Mouse (Mus musculus): ENCODE data around the gene Timm44. TPM values are rescaled to one million over a fixed set of nuclear protein-coding genes. Genes with fewer than 3 reads are reported as not detected.

The Timm44 gene
- total RNA-seq, 2 experiments from 2014 or later = 59.1 to 61.4 TPM

DNA sequence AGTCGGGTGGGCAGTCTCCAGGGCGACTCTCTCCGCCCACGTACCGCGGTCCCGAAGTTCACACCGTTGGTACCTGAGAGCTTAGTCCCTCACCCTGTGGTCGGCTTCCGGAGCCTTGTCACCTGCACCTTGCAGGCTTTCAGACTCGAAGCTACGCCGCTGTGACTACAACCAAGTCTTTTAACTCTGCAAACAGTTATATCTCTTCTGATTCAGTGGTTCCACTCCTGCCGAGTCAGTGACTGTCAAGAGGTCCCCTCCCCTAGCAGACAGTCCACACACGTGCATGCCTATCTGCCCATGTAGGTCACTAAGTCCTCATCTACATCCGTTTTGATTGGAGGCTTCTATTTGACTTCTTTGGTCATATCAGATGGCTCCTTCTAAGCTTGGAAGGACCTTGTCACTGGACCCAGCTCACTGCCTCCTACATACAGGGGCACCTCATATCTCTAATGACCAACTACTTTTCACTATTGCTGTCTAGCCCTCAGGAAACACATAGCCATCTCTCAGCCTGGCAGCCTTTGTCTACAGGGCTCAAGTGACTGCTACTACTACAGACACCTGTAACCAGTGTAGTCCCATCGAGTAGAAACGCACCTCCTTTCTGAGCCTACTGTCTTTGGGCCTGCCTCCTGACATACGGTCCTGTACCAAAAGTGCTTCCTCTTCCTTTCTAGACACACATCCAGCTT, 36.4 kb downstream of the Timm44 start:
- no peak for DNase-seq (ENCODE audit: low spot score in 2 of 2)

DNA sequence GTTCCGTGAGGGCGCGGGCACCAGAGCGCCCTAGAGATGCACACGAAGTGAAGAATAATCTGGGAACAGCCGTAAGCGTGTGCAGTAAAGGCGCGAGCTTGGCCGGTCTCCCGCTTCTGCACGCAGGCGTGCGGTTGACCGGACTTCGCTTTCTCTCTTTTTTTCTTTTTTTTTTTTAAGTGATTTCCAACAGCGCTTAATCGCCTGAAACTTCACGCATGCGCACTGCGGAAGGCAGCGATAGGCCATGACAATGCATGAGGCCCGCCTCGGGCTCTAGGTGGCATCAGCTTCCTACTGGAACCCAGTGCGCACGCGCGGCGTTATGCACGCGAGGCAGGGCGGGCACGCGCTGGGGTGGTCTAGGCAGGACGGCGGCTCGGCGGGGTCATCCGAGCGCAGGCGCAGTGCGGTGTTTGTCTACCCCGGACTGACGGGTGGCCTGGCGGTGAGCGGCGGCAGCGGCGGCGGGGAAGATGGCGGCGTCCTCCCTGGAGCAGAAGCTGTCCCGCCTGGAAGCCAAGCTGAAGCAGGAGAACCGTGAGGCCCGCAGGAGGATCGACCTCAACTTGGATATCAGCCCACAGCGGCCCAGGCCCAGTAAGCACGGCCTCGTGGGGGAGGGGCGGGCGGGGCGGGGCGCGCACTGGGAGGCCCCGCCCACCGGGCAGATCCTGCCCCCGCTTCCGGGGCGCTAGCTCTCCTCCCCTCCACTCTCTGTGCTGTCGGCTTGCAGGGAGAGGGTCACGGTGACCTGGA, 37.1 kb downstream of the Timm44 start, which contains the start of the genes Map2k7 and Gm49320:
TSS of gene Map2k7 (plus strand) at position 307 of the 759 bp plus-strand sequence.
TSS of gene Gm49320 (plus strand) at position 432 of the 759 bp plus-strand sequence.
- DNase-seq (ENCODE audit: low spot score in 2 of 2) = peak; percentile 100

DNA sequence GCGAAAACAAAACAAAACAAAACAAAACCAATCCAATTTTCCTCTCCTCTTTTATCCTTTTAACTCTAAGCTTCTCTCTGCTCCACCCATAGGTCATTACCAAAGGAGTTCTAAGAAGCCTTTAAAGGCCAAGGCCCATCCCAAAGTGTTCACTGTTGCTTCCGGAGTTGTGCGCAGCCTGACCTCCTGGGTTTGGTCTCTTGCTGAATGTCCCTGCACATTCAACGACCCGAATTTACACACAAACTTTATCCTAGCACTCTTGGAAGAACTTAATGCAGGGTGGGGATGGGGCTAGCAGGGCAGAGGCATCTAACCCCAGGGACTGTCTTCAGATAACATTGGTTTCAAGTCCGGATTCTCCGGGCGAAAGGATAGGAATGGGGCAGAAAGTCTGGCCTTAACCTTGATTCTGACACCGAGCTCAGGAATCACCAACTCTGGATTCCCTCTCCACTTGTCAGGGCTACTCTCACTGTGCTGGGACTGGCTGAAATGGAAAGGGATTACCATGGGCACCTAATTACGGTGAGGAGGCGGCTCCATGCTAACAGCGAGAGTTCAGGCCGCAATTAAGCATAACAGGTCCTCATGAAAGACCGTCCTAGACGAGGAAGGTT, 37.8 kb downstream of the Timm44 start:
- no peak for DNase-seq (ENCODE audit: low spot score in 2 of 2)

DNA sequence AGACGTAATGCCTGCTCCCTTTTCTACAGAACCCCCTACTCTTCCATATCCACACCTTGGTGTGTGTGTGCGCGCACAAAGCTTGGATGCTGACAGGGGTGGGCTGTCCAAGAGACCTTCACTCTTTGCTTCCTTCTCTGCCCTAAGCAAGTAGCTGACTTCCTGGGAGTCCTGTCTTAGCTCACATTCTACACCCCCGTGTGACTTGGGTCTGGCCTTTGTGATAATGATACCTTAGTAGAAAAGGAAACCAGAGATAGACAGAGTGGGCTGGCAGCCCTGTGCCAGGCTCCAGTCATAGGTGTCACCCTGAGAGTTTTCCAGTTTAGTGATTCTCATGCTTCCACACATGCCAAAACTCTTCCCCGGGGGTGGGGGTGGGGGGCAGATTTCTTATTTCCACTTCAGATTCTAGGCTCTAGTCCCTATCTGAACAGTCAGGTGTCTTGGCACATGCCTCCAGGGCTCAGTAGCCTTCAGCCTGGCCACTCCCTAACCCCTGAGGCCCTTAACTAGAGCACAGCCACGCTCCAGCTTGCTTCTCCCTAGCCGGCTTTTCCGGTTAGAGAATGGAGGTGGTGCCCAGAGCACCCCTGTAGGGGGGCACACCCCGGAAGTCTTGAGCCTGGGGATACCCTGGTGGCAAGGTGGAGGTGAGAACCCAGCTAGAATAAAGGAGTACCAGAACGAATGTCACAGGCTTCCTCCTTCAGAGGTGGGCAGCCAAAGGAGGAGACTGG, 44.9 kb downstream of the Timm44 start:
- no peak for DNase-seq (ENCODE audit: low spot score in 2 of 2)

DNA sequence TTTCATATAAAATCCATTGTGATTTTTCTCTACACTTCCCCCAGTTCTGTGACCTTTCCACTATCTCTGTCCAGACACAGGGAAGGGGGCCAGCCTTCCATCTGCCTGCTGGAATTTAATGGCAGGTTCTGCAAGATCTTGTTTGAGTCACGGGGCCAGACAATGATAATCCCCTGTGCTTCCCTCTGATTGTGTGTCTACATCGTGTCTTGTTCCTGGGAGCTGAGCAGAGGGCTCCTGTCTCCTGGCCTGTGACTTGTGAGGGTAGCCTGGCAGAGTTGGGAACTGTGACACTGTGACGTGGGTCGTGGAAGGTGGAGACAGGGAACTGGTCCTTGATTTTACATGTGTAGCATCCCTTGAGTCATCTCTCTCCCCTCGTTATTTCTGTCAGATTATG, 45.9 kb downstream of the Timm44 start:
- DNase-seq (ENCODE audit: low spot score in 2 of 2) = no peak

DNA sequence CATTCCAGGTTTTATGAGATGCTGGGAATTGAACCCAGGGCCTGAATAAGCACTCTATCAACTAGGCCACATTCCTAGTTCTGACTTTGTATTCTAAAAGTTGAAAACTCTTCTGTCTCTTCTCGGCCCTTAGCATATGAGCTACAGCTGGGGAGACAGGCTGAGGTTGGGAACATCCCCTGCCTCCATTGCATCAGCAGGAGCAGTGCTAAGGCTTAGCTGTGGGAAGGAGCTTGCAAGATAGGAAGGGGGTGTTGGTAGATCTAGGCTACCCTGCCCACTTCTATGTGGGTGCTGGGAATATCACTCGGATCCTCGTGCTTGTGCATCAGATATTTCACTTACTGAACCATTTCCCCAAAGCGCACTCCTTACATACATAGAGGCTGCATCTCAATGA, 47.8 kb downstream of the Timm44 start:
- no peak for DNase-seq (ENCODE audit: low spot score in 2 of 2)

DNA sequence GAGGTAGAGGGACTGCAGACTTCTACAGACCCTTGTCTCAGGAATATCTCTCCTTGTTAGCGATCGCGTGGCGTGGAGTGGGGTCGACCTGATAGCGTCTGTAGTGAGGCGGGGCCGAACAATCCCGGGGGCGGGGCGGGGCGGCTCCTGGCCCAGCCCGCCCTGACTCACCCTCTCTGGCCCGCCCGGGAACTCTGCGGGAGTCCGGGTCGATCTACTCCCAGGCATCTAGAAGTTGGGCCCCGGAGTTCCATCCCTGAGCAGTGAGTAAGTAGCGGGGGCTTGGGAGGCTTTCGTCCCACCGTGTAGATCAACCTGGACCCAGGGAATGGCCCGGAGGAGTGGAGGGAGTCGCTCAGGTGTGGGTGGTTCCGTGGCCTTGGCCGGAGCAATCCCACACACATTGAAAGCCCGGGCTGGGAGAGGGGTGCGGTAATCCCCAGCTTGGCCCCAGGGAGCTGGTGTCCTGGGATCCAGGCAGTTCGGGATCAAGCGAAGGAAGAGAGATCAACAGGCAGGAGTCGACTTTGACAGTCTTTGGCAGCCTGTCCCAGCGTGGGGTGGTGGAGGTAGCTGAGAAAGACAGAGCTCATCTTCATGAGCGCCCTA, 48.9 kb downstream of the Timm44 start, which contains the start of gene Lrrc8e:
TSS of gene Lrrc8e (plus strand) at position 89 of the 609 bp plus-strand sequence.
- DNase-seq (ENCODE audit: low spot score in 2 of 2) = no peak

DNA sequence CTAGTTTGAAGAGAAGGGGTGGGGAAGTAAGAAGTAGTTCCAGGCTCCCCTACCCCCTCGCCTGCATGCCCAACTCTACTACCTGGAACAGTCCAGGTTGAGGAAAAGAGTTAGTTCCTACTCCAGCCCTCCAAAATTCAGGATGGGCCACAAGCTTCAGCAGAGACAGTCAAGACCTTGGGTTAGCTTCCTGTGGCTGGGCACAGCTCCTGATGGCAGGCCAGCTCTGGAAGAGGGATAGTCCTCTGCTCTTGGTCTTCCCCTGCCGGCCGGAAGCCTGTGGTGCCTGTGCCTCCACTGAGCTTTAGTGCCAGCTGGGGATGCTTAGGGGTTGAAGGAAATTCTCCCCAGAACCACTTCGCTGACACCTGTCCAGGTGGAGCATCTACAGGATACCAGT, 49.4 kb downstream of the Timm44 start:
- DNase-seq (ENCODE audit: low spot score in 2 of 2) = no peak

DNA sequence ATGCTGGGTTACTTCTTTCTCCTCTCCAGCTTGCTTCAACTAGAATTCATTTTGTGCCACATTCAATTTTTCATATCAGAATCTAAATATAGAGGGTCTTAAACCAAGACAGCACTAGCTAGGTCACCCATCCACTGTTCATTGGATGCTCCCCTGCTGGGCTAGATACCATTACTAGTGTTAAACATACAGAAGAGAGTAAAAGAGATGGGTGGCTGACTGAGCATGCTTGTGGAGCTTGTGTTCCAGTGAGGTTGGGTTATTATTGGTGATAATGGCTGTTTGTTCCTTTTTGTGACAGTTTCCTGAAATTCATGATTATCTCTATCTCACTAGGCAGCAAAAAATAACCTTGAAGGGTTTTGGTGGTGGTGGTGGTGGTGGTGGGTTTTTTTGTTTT, 53.7 kb downstream of the Timm44 start:
- no peak for DNase-seq (ENCODE audit: low spot score in 2 of 2)

DNA sequence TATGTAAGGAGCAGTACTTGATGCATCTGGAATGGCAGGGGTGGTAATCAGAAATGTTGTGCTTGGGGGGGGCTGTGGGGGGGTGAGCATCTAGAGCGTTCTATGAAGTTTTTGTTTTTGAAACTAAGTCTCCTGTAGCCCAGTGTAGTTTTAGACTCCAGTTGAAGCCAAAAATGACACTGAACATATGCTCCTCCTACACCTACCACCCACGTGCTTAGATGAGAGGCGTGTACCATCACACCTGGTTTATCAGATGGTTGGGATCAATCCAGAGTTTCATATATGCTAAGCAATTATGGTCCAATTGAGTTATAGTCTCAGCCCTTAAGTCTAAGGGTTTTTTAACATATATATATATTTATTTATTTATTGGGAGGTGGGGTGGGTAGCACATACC, 56.1 kb downstream of the Timm44 start:
- no peak for DNase-seq (ENCODE audit: low spot score in 2 of 2)

DNA sequence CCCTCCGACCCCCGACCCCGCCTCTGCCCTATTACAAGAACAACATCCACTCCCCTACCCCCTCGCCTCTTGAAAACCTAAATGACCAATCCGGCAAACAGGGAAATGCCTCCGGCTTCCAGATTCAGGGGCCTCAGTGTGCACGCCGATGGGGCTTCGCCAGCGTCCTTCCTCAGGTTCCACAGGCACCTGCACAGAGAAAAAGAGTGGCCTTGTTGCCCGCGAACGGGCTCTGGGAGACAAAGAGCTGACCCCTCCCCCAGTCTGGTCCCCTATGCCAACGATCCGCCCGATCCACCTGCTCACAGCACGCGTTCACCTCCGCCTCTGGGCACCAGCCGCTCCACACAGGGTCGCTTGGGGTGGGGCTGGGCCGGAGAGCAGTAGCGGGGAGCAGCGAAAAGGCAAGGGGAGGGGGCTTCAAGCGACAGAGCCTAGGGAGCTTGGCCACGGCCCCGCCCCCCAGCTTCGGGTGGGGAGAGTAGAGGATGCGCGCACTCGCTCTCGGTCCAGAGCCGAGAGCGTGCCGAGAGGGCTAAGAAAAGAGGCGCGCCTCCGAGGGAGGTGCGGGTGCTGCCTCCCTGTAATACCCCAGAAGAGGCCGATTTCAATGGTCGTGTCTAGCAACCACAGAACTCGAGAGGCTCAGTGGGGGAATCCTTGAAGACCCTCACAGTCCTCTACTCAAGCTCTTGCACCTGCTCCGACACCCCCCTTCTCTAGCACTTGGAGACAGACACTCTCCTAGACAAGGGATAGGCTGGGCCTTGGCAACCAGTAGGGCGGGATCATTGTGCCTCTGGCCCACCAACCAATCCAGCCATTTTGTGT, 58.7 kb downstream of the Timm44 start, which contains the start of gene Prr36:
TSS of gene Prr36 (minus strand) at position 669 of the 831 bp plus-strand sequence.
- peak in 1 of 2 experiments; percentile 69 for DNase-seq (ENCODE audit: low spot score in 2 of 2)

DNA sequence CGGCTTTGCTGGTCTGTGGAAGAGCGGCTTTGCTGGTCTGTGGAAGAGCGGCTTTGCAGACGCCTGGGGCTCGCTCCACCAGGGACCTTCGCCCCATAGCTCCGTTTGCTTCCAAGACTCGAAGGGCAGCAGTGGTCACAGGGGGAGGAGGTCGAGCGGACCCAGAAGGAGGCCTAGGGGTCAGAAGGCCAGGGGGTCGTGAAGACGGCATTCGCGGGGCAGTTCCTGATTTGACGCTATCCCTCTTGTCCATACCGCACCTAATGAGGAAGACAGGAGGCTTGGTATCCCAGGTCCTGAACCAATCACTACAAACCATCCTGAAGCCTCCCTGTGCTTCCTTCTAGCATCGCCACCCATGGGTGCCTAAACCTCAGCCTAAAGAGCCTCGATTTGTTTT, 59.4 kb downstream of the Timm44 start:
- no peak for DNase-seq (ENCODE audit: low spot score in 2 of 2)

DNA sequence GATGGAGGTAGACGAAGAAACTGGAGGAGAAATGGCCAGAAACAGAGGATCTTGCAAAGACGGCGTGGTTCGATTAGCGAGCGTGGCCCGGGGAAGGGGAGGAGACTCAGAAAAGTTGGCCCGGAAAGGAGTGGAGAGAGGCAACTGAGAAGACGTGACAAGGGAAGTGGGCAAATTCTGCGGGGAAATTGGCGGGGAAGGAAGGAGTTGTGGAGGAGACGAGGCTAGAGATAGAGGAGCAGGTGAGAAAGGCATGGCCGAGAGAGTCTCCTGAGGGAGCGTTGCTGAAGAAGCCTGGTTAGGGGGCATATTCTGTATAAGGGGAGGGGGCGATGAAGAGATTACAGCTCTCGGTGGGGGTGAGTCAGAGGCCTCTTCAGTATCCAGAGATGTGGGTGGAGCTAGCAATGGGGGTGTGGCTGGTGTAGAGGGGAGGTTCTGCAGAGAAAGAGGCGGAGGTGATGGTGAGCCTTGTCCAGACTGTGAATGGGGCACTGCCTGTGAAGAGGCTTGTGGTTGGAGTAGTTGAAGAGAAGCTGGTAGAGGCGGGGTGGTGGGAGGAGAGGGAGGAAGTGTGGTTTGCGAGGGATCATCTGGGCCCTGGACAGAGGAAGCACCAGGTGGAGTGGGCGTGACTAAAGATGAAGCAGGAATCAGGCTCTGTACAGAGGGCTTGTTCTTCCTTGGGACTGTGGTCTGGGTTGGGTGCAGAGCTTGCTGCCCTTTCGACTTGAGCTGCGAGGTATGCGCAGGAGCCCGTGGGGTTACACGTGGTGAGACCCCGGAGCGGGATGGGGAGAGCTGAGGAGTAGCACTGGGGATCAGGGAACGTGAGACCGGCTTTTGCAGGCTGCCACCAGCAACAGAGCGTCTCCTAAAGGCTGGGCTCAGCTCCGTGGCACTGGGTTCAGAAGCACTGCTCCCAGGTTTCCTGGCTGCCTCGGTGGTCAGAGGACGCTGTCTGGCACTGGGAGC, 61.4 kb downstream of the Timm44 start:
- DNase-seq (ENCODE audit: low spot score in 2 of 2) = no peak

DNA sequence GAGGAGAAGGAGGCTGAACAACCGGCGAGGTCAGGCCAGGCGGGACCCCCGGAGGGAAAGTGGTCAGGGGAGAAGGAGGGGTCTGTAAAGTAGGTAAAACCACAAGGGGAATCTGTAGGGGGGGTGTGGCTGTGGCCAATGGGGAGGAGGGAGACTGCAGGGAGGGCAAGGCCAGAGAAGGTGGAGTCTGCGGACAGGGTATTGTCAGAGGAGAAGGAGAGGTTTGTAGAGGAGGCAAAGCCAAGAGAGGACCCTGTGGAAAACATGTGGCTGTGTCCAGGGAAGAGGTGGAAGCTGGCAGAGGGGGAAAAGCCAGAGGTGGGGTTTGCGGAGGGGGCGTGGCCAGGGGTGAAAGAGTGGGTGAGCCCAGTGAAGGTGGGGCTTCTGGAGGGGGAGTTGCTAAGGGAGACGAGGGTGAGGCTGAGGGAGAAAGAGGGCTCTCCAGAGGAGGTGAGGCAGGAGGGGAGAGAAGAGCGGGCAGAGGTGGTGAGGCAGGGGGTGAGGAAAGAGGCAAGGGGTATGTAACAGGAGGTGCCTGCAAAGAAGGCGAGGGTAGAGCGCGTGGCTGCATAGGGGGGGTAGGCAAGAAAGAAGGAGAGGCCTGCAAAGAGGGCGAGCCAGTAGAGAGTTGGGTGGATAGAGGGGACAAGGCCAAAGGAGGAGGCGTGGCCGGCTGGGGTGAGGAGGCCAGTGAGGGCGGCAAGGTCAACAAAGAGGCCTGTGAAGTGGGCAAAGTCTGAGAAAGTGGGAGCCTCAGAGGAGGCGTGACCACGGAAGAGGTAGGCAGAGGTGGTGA, 62.3 kb downstream of the Timm44 start:
- no peak for DNase-seq (ENCODE audit: low spot score in 2 of 2)

DNA sequence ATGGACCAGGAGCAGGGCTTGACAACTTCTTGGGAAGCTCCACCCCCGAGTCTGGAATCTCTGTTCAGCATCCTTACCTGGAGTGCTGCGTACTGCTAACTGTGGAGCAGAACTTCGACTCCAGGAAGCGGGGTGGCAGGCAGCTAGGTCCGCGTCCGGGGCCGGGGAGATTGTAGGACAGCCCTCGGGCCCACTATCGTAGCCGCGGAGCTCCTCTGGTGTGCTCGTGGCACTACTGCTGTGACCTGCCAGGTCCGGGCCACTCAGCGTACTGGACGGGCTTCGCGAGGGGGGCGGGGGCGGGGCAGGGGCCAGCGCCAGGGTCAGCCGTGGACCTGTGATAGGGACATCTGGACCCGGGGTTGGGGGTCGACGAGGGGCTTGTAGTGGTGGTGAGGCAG, 62.9 kb downstream of the Timm44 start:
- DNase-seq (ENCODE audit: low spot score in 2 of 2) = no peak

DNA sequence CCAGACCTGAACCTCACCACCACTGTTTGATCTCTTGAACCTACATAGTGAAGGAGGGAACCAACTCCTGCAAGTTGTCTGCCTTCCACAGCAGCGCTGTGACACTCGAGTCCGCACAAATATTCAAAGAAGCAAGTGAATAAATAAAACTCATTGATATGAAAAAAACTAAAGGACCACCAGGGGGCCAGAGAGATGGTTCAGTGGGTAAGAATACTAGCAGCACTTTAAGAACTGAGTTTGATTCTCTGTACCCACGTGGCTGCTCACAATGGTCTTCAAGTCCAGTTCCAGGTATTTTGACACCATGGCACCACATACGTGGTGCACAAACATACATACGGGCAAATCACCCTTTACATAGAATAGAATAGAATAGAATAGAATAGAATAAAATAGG, 64.6 kb downstream of the Timm44 start:
- DNase-seq (ENCODE audit: low spot score in 2 of 2) = no peak
